Mouse (Mus musculus) midbrain, embryonic 15.5 days (tissue): ENCODE measurements around the gene Prkci. TPM values are rescaled to one million over a fixed set of nuclear protein-coding genes. Genes with fewer than 3 reads are reported as not detected.

ENCODE experiments used
- ATAC-seq: fragments of 200-750 bp; cut with Nextera tagmentation; replicated peaks from 2 replicates; pipeline ENCODE4 v1.8.0; 2017; ENCODE audit warnings: moderate TSS enrichment
- H3K27ac ChIP-seq: fragments of 300-500 bp; sonication (generic); 2 replicates; pipeline ENCODE4 v1.5.1; 2015; ENCODE audit warnings: mild to moderate bottlenecking, inconsistent platforms
- H3K27me3 ChIP-seq: fragments of 300-500 bp; sonication (generic); replicated peaks from 2 replicates; pipeline ENCODE4 v1.6.1; 2015; ENCODE audit warnings: inconsistent platforms
- H3K36me3 ChIP-seq: fragments of 300-500 bp; sonication (generic); replicated peaks from 2 replicates; pipeline ENCODE4 v1.6.1; 2015; ENCODE audit warnings: inconsistent platforms
- H3K4me1 ChIP-seq: fragments of 300-500 bp; sonication (generic); 2 replicates; pipeline ENCODE4 v1.6.1; 2015; ENCODE audit warnings: inconsistent platforms
- H3K4me2 ChIP-seq: fragments of 300-500 bp; sonication (generic); 2 replicates; pipeline ENCODE4 v1.6.1; 2015; ENCODE audit warnings: inconsistent platforms, mild to moderate bottlenecking, moderate library complexity
- H3K4me3 ChIP-seq: fragments of 300-500 bp; sonication (generic); 2 replicates; pipeline ENCODE4 v1.5.1; 2015; ENCODE audit warnings: mild to moderate bottlenecking, inconsistent platforms
- H3K9ac ChIP-seq: fragments of 300-500 bp; sonication (generic); 2 replicates; pipeline ENCODE4 v1.6.1; 2015; ENCODE audit warnings: mild to moderate bottlenecking, inconsistent platforms
- H3K9me3 ChIP-seq: fragments of 300-500 bp; sonication (generic); 2 replicates; pipeline ENCODE4 v1.6.1; 2016; ENCODE audit warnings: inconsistent platforms
- WGBS: fragments of 180-500 bp; shearing (Covaris S2); methylation state at CpG from one replicate; pipeline ENCODE4 v1.1.7; 2015; ENCODE audit warnings: mixed read lengths; 5-methylcytosine and 5-hydroxymethylcytosine counted together
- polyA plus RNA-seq: library from polyadenylated mRNA; unstranded; fragments of >200 nt; fragmentation: Nextera tagmentation; extraction: Ambion mirVana; gene quantifications from 2 replicates; pipeline ENCODE4 v1.2.1, GENCODE M21; 2015

The Prkci gene
- 24.8 and 27.3 TPM in 2 replicates for polyA plus RNA-seq

DNA sequence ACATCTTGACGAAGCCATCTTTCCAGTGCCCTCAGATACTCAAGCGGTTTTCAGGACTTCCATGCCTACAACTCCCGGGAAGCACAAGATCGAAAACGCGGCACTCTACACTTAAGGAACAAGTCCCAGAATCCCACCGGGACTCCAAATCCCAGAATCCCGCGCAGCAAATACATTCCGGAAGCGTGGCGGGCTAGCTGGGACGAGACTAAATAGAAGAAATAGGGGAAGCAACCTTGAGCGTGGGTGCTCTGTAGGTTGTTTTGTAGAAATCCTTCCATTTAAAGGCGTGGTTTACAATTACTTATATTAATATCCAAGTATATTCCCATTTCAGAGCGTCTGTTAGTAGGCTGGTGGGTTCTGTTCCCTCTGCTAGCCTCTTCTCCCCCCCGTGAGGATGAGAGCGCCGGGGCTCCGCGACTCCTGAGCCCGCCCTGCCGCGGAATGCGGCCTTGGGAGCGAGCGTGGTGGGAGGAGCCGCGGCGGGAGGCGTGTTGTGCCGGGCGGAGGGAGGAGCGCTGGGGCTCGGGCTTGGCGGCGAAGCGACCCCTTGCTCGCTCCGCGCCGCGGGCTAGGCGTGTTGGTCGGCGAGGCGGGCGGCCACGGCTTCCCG lies at the start of gene Prkci:
Prkci (plus strand) TSS at position 465 of the 616 bp plus-strand sequence.
- peak within 1 kb of the TSS; percentile 64 for H3K4me2 ChIP-seq
- peak within 1 kb of the TSS; percentile 97 for H3K4me3 ChIP-seq
- H3K27ac ChIP-seq: peak within 1 kb of the TSS; percentile 82
- peaks cover 23% of the 10 kb centered on the region for H3K4me1 ChIP-seq
- no peaks in the 10 kb centered on the region for H3K9me3 ChIP-seq
- H3K9ac ChIP-seq: peak within 1 kb of the TSS; percentile 72
- ATAC-seq: peak; percentile 99
- H3K27me3 ChIP-seq: no peaks in the 10 kb centered on the region
- no peaks in the 10 kb centered on the region for H3K36me3 ChIP-seq
- WGBS: 5% methylated on average over 48 of the region's 50 CpGs

DNA sequence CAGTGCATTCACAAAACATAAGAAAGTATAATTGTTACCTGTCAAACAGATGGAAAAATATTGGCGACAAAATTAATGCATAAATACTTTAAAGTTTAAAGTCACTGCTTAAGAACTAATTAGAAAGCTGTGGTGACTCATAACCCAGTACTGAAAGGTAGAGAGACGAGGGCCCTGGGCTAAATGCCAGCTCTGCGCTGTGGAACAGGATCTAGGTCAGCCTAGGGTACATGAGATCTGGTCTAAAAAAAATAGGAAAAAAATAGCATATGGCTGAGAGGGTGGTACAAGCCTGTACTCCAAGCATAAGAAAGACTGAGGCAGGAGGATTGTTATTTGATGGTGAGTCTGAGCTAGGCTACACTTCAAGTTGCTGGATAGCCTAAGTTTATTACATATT lies 43.9 kb upstream of the Prkci start:
- H3K27me3 ChIP-seq: no peaks in the 10 kb centered on the region
- H3K4me3 ChIP-seq: no peak overlapping the region
- H3K4me2 ChIP-seq: no peak overlapping the region
- H3K4me1 ChIP-seq: no peaks in the 10 kb centered on the region
- peaks cover 14% of the 10 kb centered on the region for H3K36me3 ChIP-seq
- no peaks in the 10 kb centered on the region for H3K9me3 ChIP-seq
- H3K27ac ChIP-seq: no peak overlapping the region
- H3K9ac ChIP-seq: no peak overlapping the region
- no peak for ATAC-seq
- 87% methylated on average over 3 of the region's 3 CpGs for WGBS

- Histone ChIP-seq H3K9ac (no peak overlapping the region), H3K36me3 (peaks cover 20% of the 10 kb centered on the region), H3K27ac (no peak overlapping the region), H3K4me2 (no peak overlapping the region), H3K27me3 (no peaks in the 10 kb centered on the region), H3K4me1 (no peaks in the 10 kb centered on the region), H3K4me3 (no peak overlapping the region), H3K9me3 (no peaks in the 10 kb centered on the region)
- no peak for ATAC-seq
- 89% methylated on average over 12 of the region's 12 CpGs for WGBS
Measured at GRCm38 (mm10) chr3:30952273-30953070, 43.1 kb upstream of the Prkci start.

DNA sequence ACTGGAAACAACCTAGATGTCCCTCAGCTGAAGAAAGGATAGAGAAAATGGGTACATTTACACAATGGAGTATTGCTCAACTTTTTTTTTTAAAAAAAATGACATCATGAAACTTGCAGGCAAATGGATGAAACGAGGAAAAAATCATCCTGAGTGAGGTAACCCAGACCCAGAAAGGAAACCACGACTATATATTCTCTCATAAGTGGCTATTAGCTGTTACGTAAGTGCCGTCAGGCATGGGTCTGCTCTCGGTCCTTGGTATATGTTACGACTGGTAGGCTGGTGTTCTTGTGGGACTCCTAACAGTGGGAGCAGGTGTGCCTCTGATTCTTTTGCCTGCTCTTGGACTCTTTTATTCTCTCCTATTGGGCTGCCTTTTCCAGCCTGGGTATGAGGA lies 39.2 kb upstream of the Prkci start:
- no peak for ATAC-seq
- no peak overlapping the region for H3K9ac ChIP-seq
- H3K4me2 ChIP-seq: no peak overlapping the region
- H3K36me3 ChIP-seq: peaks cover 36% of the 10 kb centered on the region
- H3K4me1 ChIP-seq: no peaks in the 10 kb centered on the region
- H3K27me3 ChIP-seq: no peaks in the 10 kb centered on the region
- WGBS: 95% methylated on average over 6 of the region's 6 CpGs
- H3K4me3 ChIP-seq: no peak overlapping the region
- no peak overlapping the region for H3K27ac ChIP-seq
- no peaks in the 10 kb centered on the region for H3K9me3 ChIP-seq

- no peak overlapping the region for H3K4me2 ChIP-seq
- WGBS: 88% methylated on average over 2 of the region's 2 CpGs
- ATAC-seq: no peak
- H3K4me3 ChIP-seq: no peak overlapping the region
- H3K4me1 ChIP-seq: no peaks in the 10 kb centered on the region
- no peak overlapping the region for H3K27ac ChIP-seq
- H3K9ac ChIP-seq: no peak overlapping the region
- no peaks in the 10 kb centered on the region for H3K9me3 ChIP-seq
- H3K27me3 ChIP-seq: no peaks in the 10 kb centered on the region
- peaks cover 48% of the 10 kb centered on the region for H3K36me3 ChIP-seq
Measured at GRCm38 (mm10) chr3:30958709-30959108, 36.8 kb upstream of the Prkci start.

DNA sequence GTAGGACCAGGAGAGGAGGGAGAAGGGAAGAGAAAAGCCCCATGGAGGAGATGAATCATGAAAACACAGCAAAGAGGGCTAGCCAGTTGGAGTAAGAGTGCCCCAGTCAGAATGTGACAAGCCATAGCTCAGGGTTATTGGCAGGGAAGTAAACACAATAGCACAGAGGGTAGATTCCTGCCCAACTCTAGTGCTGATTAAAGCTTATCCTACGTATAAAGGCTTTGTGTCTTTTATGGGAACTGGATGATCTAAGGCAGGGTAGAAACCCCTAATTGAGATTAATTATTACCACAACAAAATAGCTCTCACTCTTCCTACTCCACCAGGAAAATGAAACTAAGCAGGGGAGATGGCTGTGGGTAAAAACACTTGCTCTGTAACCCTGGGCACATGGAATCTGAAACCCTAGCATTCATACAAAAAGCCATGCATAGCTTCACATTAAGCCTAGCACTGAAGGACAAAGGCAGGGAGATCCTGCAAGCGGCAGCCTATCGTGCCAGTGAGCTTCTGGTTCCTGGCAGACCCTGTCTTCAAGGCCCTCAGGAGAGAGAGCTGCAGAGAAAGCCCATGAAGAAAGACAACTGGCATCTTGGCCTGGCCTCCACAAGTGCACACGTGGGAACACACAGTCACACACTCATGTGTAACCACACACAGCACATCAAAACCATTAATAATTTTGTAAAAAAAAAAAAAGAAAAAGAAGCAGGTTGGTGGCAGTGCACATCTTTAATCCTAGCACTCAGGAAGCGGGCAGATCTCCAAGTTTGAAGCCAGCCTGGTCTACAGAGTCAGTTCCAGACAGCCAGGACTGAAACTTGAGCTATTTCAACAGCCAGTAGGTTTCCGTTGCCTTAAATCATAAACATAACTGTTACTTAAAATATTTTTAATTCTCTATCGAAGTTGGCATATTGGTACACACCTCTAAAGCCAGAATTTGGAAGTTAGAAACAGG lies 35.4 kb upstream of the Prkci start:
- H3K36me3 ChIP-seq: peaks cover 58% of the 10 kb centered on the region
- no peak for ATAC-seq
- 80% methylated on average over 7 of the region's 7 CpGs for WGBS
- no peak overlapping the region for H3K9ac ChIP-seq
- no peak overlapping the region for H3K4me2 ChIP-seq
- H3K4me1 ChIP-seq: no peaks in the 10 kb centered on the region
- H3K27me3 ChIP-seq: no peaks in the 10 kb centered on the region
- H3K9me3 ChIP-seq: no peaks in the 10 kb centered on the region
- no peak overlapping the region for H3K27ac ChIP-seq
- no peak overlapping the region for H3K4me3 ChIP-seq

DNA sequence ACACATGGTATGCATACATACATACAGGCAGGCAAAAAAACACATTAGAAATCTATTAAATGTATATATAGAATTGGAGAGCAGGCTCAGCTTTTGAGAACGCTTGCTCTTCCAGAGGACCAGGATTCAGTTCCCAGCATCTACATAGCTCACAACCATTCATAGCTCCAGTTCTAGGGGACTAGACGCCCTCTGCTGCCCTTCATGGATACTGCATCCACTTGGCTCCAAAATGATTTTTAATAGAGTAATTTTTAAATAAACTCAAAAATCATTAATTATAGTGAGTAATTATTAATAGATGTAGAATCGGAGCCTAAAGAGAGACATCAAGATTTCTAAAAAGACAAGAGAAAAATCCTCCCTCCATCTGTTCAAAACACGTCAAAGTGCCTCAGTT lies 32.4 kb upstream of the Prkci start:
- H3K4me3 ChIP-seq: no peak overlapping the region
- 92% methylated on average over 4 of the region's 4 CpGs for WGBS
- no peaks in the 10 kb centered on the region for H3K27me3 ChIP-seq
- H3K4me1 ChIP-seq: peaks cover 12% of the 10 kb centered on the region
- H3K36me3 ChIP-seq: peaks cover 50% of the 10 kb centered on the region
- ATAC-seq: no peak
- H3K4me2 ChIP-seq: no peak overlapping the region
- H3K27ac ChIP-seq: no peak overlapping the region
- no peak overlapping the region for H3K9ac ChIP-seq
- H3K9me3 ChIP-seq: no peaks in the 10 kb centered on the region

GRCm38 (mm10) chr3:30964216-30964615 lies 31.3 kb upstream of the Prkci start:
- Histone ChIP-seq H3K27ac (no peak overlapping the region), H3K36me3 (peaks cover 41% of the 10 kb centered on the region), H3K27me3 (no peaks in the 10 kb centered on the region), H3K9ac (no peak overlapping the region), H3K4me1 (peaks cover 14% of the 10 kb centered on the region), H3K9me3 (no peaks in the 10 kb centered on the region), H3K4me2 (no peak overlapping the region), H3K4me3 (no peak overlapping the region)
- WGBS: 85% methylated on average over 3 of the region's 3 CpGs
- ATAC-seq: no peak

GRCm38 (mm10) chr3:30965644-30966043 lies 29.9 kb upstream of the Prkci start:
- Histone ChIP-seq H3K36me3 (peaks cover 32% of the 10 kb centered on the region), H3K4me3 (no peak overlapping the region), H3K9ac (no peak overlapping the region), H3K27ac (no peak overlapping the region), H3K27me3 (no peaks in the 10 kb centered on the region), H3K4me2 (no peak overlapping the region), H3K4me1 (peaks cover 16% of the 10 kb centered on the region), H3K9me3 (no peaks in the 10 kb centered on the region)
- 94% methylated on average over 13 of the region's 13 CpGs for WGBS
- no peak for ATAC-seq

DNA sequence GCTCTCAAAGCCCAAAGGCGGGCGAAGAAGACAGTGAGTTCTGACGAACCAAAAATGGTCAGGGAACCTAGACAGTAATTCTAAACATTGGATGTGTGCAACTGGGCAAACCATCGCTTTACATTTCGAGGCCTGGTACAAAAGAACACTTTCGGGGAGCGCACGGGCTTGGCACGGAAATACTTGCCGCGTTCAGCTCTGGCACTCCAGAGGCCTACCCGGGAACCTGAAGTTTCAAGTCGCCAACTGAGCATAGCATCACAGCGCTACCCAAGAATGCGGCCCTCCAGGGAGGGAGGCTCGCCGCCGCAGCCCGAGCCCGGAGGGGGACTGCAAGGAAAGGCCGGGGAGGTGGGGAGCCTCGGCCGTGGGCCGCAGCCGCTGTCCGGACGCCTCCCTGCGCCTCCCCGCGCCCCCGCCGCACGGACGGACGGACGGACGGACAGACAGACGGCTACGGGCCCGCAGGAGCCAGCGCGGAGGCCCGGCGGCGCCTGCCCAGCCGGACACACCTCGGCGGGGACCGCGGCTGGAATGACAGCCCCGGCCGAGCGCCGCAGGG lies 26.9 kb upstream of the Prkci start:
- peak overlapping the region; percentile 81 for H3K4me3 ChIP-seq
- H3K27ac ChIP-seq: peak overlapping the region; percentile 90
- H3K9ac ChIP-seq: peak overlapping the region; percentile 83
- WGBS: 1% methylated on average over 54 of the region's 54 CpGs
- H3K9me3 ChIP-seq: no peaks in the 10 kb centered on the region
- peaks cover 17% of the 10 kb centered on the region for H3K36me3 ChIP-seq
- H3K4me2 ChIP-seq: peak overlapping the region; percentile 51
- no peaks in the 10 kb centered on the region for H3K27me3 ChIP-seq
- H3K4me1 ChIP-seq: peaks cover 16% of the 10 kb centered on the region
- peak; percentile 85 for ATAC-seq

DNA sequence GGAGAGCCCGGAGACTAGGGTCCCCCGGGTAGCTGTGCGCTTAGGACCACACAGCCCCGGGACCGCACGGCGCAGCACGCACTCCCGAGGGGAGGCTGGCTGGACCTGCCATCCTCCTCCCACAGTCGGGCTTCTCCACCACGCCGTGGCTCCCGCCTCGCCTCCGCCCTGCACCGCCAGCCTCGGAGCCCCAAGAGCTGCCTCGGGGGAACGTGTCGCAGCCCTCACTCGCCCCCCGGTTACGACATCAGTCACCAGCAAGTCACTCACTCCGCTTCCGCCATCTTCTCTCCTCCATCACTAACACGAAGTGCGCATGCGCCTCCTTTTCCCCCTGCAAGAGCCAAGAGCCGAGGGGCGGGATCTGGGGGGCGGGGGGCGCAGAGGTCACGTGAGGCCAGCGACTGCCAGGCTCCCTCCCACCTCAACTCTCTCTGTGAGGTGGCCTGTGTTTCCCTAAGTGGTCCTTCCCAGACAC lies 26.4 kb upstream of the Prkci start, which contains the start of gene Phc3:
Phc3 (minus strand) TSS at position 312 of the 478 bp plus-strand sequence.
- Histone ChIP-seq H3K4me2 (peak within 1 kb of the TSS; percentile 51), H3K4me3 (peak within 1 kb of the TSS; percentile 81), H3K9me3 (no peaks in the 10 kb centered on the region), H3K27me3 (no peaks in the 10 kb centered on the region), H3K36me3 (peaks cover 12% of the 10 kb centered on the region), H3K4me1 (peaks cover 16% of the 10 kb centered on the region), H3K27ac (peak within 1 kb of the TSS; percentile 90), H3K9ac (peak within 1 kb of the TSS; percentile 83)
- peak; percentile 96 for ATAC-seq
- under 1% methylated on average over 34 of the region's 34 CpGs for WGBS
